Mouse (Mus musculus) hindbrain, embryonic 12.5 days (tissue): Measurements from ENCODE around the gene Farp1. TPM values are rescaled to one million over a fixed set of nuclear protein-coding genes. Genes with fewer than 3 reads are reported as not detected.
"Not testable (repeated sequence)": the region's sequence is repeated elsewhere in the genome, so short reads cannot be mapped to it uniquely, and the experiment has no call there.

ENCODE experiments used
- ATAC-seq: fragments of 200-750 bp; cut with Nextera tagmentation; 2 replicates; pipeline ENCODE4 v1.8.0; 2017; ENCODE audit warnings: moderate TSS enrichment; ENCODE audit not compliant: low FRiP score
- H3K27ac ChIP-seq: fragments of 300-500 bp; sonication (generic); 2 replicates; pipeline ENCODE4 v1.5.1; 2016; ENCODE audit warnings: mild to moderate bottlenecking
- H3K27me3 ChIP-seq: fragments of 300-500 bp; sonication (generic); 2 replicates; pipeline ENCODE4 v1.6.1; 2016; ENCODE audit warnings: mild to moderate bottlenecking
- H3K36me3 ChIP-seq: fragments of 300-500 bp; sonication (generic); 2 replicates; pipeline ENCODE4 v1.6.1; 2016; ENCODE audit warnings: mild to moderate bottlenecking
- H3K4me1 ChIP-seq: fragments of 300-500 bp; sonication (generic); 2 replicates; pipeline ENCODE4 v1.6.1; 2016
- H3K4me2 ChIP-seq: fragments of 300-500 bp; sonication (generic); replicated peaks from 2 replicates; pipeline ENCODE4 v1.6.1; 2016; ENCODE audit warnings: mild to moderate bottlenecking
- H3K4me3 ChIP-seq: fragments of 300-500 bp; sonication (generic); 2 replicates; pipeline ENCODE4 v1.5.1; 2016; ENCODE audit warnings: mild to moderate bottlenecking
- H3K9ac ChIP-seq: fragments of 300-500 bp; sonication (generic); 2 replicates; pipeline ENCODE4 v1.6.1; 2016; ENCODE audit warnings: mild to moderate bottlenecking, moderate library complexity
- H3K9me3 ChIP-seq: fragments of 300-500 bp; sonication (generic); replicated peaks from 2 replicates; pipeline ENCODE4 v1.6.1; 2016; ENCODE audit warnings: mild to moderate bottlenecking
- WGBS: fragments of 180-500 bp; shearing (Covaris S2); methylation state at CpG from one replicate; pipeline ENCODE4 v1.1.7; 2016; 5-methylcytosine and 5-hydroxymethylcytosine counted together
- polyA plus RNA-seq: library from polyadenylated mRNA; unstranded; fragments of >200 nt; fragmentation: Nextera tagmentation; extraction: Ambion mirVana; gene quantifications from 2 replicates; pipeline ENCODE4 v1.2.1, GENCODE M21; 2016

Gene Farp1
- polyA plus RNA-seq, 1 experiment from 2014 or later, result 43.9 TPM

- no peaks in the 10 kb centered on the region for H3K27me3 ChIP-seq
- no peak for ATAC-seq
- 0 out of 2 replicates have a peak, but pooled peaks cover 5% of the 10 kb centered on the region for H3K4me1 ChIP-seq
- no peaks in the 10 kb centered on the region for H3K9me3 ChIP-seq
- WGBS, result 73% methylated on average over 9 of the region's 9 CpGs
- no peak overlapping the region for H3K4me3 ChIP-seq
- H3K36me3 ChIP-seq, result no peaks in the 10 kb centered on the region
- H3K4me2 ChIP-seq, result no peak overlapping the region
- no peak overlapping the region for H3K9ac ChIP-seq
- H3K27ac ChIP-seq, result no peak overlapping the region
These were observed 145.6 kb downstream of the Farp1 start for GRCm38 (mm10) chr14:121180611-121181010.

GRCm38 (mm10) chr14:121181798-121182197 is 146.8 kb downstream of the Farp1 start:
- Histone ChIP-seq H3K4me2 (no peak overlapping the region), H3K27me3 (no peaks in the 10 kb centered on the region), H3K4me3 (no peak overlapping the region), H3K9ac (no peak overlapping the region), H3K4me1 (0 out of 2 replicates have a peak, but pooled peaks cover 5% of the 10 kb centered on the region), H3K27ac (no peak overlapping the region), H3K36me3 (no peaks in the 10 kb centered on the region), H3K9me3 (no peaks in the 10 kb centered on the region)
- ATAC-seq, result no peak
- 80% methylated on average over 4 of the region's 4 CpGs for WGBS

- Histone ChIP-seq H3K4me1 (0 out of 2 replicates have a peak, but pooled peaks cover under 1% of the 10 kb centered on the region), H3K9ac (no peak overlapping the region), H3K9me3 (no peaks in the 10 kb centered on the region), H3K27ac (no peak overlapping the region), H3K36me3 (no peaks in the 10 kb centered on the region), H3K4me3 (no peak overlapping the region), H3K4me2 (no peak overlapping the region), H3K27me3 (no peaks in the 10 kb centered on the region)
- 85% methylated on average over 8 of the region's 8 CpGs for WGBS
- ATAC-seq, result no peak
These were observed 148.0 kb downstream of the Farp1 start for GRCm38 (mm10) chr14:121182967-121183366.

- no peaks in the 10 kb centered on the region for H3K36me3 ChIP-seq
- H3K27ac ChIP-seq, result no peak overlapping the region
- no peaks in the 10 kb centered on the region for H3K4me1 ChIP-seq
- no peak for ATAC-seq
- no peaks in the 10 kb centered on the region for H3K27me3 ChIP-seq
- H3K9ac ChIP-seq, result no peak overlapping the region
- H3K4me3 ChIP-seq, result no peak overlapping the region
- no peaks in the 10 kb centered on the region for H3K9me3 ChIP-seq
- no peak overlapping the region for H3K4me2 ChIP-seq
- 77% methylated on average over 8 of the region's 8 CpGs for WGBS
These were observed 148.6 kb downstream of the Farp1 start for GRCm38 (mm10) chr14:121183414-121184130.

GRCm38 (mm10) chr14:121184351-121184750 is 149.4 kb downstream of the Farp1 start:
- Histone ChIP-seq H3K9ac (no peak overlapping the region), H3K4me2 (no peak overlapping the region), H3K4me3 (no peak overlapping the region), H3K36me3 (no peaks in the 10 kb centered on the region), H3K27me3 (no peaks in the 10 kb centered on the region), H3K27ac (no peak overlapping the region), H3K4me1 (no peaks in the 10 kb centered on the region), H3K9me3 (no peaks in the 10 kb centered on the region)
- WGBS, result 92% methylated on average over 8 of the region's 8 CpGs
- no peak for ATAC-seq

GRCm38 (mm10) chr14:121186402-121186894 is 151.4 kb downstream of the Farp1 start:
- no peak overlapping the region for H3K9ac ChIP-seq
- no peak overlapping the region for H3K27ac ChIP-seq
- ATAC-seq, result no peak

GRCm38 (mm10) chr14:121189840-121190239 is 154.8 kb downstream of the Farp1 start:
- not testable (repeated sequence) for H3K9ac ChIP-seq, H3K27ac ChIP-seq, H3K27me3 ChIP-seq, ATAC-seq, H3K4me2 ChIP-seq, H3K36me3 ChIP-seq, H3K9me3 ChIP-seq, H3K4me3 ChIP-seq
- H3K4me1 ChIP-seq, result peaks cover 11% of the 10 kb centered on the region
- WGBS, result 94% methylated on average over 10 of the region's 10 CpGs

More at GRCm38 (mm10) chr14:121186402-121186894, 151.4 kb downstream of the Farp1 start:
- WGBS, result 90% methylated on average over 8 of the region's 8 CpGs
- H3K4me1 ChIP-seq, result 0 out of 2 replicates have a peak, but pooled peaks cover 1% of the 10 kb centered on the region
- no peak overlapping the region for H3K4me3 ChIP-seq
- H3K27me3 ChIP-seq, result no peaks in the 10 kb centered on the region
- H3K36me3 ChIP-seq, result no peaks in the 10 kb centered on the region
- H3K4me2 ChIP-seq, result no peak overlapping the region
- H3K9me3 ChIP-seq, result no peaks in the 10 kb centered on the region

- H3K4me1 ChIP-seq, result peaks cover 11% of the 10 kb centered on the region
- H3K27me3 ChIP-seq, result no peaks in the 10 kb centered on the region
- no peak overlapping the region for H3K4me3 ChIP-seq
- ATAC-seq, result no peak
- no peak overlapping the region for H3K4me2 ChIP-seq
- H3K27ac ChIP-seq, result no peak overlapping the region
- no peak overlapping the region for H3K9ac ChIP-seq
- 93% methylated on average over 9 of the region's 9 CpGs for WGBS
- H3K36me3 ChIP-seq, result no peaks in the 10 kb centered on the region
- H3K9me3 ChIP-seq, result peaks cover under 1% of the 10 kb centered on the region; the same call in 1 of the 2 replicates
These were observed 155.4 kb downstream of the Farp1 start for GRCm38 (mm10) chr14:121190386-121190785.

- H3K4me2 ChIP-seq, result no peak overlapping the region
- 0 out of 2 replicates have a peak overlapping the region, but pooled peaks have one; percentile 26 for H3K27ac ChIP-seq
- H3K27me3 ChIP-seq, result no peaks in the 10 kb centered on the region
- WGBS, result 66% methylated on average over 13 of the region's 13 CpGs
- H3K4me3 ChIP-seq, result no peak overlapping the region
- no peak overlapping the region for H3K9ac ChIP-seq
- H3K9me3 ChIP-seq, result peaks cover 4% of the 10 kb centered on the region; the same call in 1 of the 2 replicates
- ATAC-seq, result no peak
- no peaks in the 10 kb centered on the region for H3K36me3 ChIP-seq
- peaks cover 11% of the 10 kb centered on the region for H3K4me1 ChIP-seq
These were observed 156.7 kb downstream of the Farp1 start for GRCm38 (mm10) chr14:121191739-121192138.

GRCm38 (mm10) chr14:121192394-121192793 is 157.4 kb downstream of the Farp1 start:
- 75% methylated on average over 5 of the region's 5 CpGs for whole genome bisulfite sequencing
- Histone ChIP-seq H3K4me1 (peaks cover 11% of the 10 kb centered on the region), H3K4me2 (no peak overlapping the region), H3K27ac (no peak overlapping the region), H3K4me3 (no peak overlapping the region), H3K9ac (no peak overlapping the region), H3K27me3 (no peaks in the 10 kb centered on the region), H3K36me3 (no peaks in the 10 kb centered on the region), H3K9me3 (peaks cover 4% of the 10 kb centered on the region; the same call in 1 of the 2 replicates)
- ATAC-seq, result no peak

- 82% methylated on average over 2 of the region's 2 CpGs for WGBS
- H3K9me3 ChIP-seq, result peaks cover 4% of the 10 kb centered on the region; the same call in 1 of the 2 replicates
- H3K4me2 ChIP-seq, result no peak overlapping the region
- H3K27me3 ChIP-seq, result no peaks in the 10 kb centered on the region
- H3K4me1 ChIP-seq, result peaks cover 19% of the 10 kb centered on the region
- H3K9ac ChIP-seq, result no peak overlapping the region
- no peaks in the 10 kb centered on the region for H3K36me3 ChIP-seq
- no peak overlapping the region for H3K27ac ChIP-seq
- no peak overlapping the region for H3K4me3 ChIP-seq
- ATAC-seq, result no peak
These were observed 159.0 kb downstream of the Farp1 start for GRCm38 (mm10) chr14:121193981-121194380.

GRCm38 (mm10) chr14:121198915-121199572 is 164.0 kb downstream of the Farp1 start:
- H3K4me2 ChIP-seq, result no peak overlapping the region
- WGBS, result 58% methylated on average over 14 of the region's 14 CpGs
- peak; percentile 75 for ATAC-seq

More at GRCm38 (mm10) chr14:121198915-121199572, 164.0 kb downstream of the Farp1 start:
- Histone ChIP-seq H3K4me3 (no peak overlapping the region), H3K36me3 (no peaks in the 10 kb centered on the region), H3K9ac (no peak overlapping the region), H3K27ac (peak overlapping the region; percentile 73), H3K9me3 (peaks cover 4% of the 10 kb centered on the region; the same call in 1 of the 2 replicates), H3K27me3 (no peaks in the 10 kb centered on the region), H3K4me1 (peaks cover 24% of the 10 kb centered on the region)
